Mouse (Mus musculus): ENCODE measurements around the gene Polr2l.

Gene Polr2l

DNA sequence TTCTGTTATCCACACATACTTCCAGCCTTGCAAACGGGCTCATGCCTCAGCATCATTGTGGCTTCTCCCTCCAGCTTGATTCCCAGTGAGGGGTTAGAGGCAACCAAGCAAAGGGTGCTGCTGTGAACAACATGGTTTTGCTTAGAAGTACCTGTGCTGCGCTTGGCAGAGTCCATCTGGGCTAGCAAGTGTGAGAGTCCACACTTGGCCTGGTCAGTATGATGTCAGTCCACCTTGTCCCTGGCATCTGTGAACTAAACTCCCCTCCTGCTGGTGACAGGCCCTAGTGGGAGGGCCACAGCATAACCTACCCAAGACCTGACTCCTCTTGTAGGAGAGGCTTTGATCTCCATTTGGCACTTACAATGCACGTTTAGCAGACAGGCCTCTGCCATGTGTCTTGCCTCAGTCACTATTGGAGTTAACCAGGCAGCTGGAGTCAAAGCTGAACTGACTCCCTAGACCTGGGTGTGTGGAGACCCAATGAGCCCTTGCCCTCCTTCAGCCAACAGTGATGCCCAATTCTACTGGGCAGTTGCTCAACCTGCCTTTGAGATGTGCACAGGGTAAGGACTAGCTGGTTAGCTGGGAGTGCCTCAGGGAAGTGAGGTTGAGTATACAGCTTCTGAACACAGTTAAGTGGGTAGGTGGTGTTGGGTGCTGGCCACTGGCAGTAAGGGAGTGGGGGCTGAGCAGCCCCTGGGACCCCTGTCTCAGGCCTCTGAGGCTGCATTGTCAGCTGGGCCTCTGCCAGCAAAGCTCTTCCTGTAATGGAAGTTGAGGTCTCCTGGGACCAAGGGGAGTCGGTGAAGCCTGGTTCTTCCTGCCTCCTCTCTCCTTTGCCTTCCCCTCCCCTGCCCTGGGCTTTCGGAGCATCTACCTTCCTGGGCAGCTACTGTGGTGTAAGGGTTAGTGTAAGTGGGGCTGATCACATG lies 9.5 kb upstream of the Polr2l start:
- no peak for DNase-seq (ENCODE audit: low read depth, low spot score)

DNA sequence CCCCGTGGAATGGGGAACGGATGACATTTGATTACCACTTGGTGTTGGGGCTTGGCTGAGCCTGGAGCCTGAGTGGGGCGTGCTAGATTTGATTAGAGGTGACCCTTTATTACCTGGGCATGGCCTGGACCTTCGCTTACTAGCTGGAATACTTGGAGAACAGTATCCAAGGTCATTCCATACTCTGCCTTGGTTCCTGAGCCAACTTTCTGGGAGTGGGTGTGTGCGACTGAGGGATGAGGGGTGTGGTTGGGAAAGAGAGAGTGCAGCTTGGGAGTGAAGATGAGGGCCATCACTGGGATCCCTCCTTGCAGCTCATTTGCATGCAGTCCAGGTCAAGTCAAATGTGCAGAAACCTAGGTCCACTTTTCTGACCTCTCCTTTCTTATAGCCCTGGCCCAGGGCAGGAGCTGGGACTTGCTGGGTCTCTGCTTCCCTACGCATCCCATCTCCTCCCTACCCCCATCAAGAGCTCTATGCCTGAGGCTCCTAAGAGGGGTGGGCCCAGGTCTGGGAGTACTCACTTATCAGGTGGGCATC lies 8.3 kb upstream of the Polr2l start:
- DNase-seq (ENCODE audit: low read depth, low spot score): no peak

DNA sequence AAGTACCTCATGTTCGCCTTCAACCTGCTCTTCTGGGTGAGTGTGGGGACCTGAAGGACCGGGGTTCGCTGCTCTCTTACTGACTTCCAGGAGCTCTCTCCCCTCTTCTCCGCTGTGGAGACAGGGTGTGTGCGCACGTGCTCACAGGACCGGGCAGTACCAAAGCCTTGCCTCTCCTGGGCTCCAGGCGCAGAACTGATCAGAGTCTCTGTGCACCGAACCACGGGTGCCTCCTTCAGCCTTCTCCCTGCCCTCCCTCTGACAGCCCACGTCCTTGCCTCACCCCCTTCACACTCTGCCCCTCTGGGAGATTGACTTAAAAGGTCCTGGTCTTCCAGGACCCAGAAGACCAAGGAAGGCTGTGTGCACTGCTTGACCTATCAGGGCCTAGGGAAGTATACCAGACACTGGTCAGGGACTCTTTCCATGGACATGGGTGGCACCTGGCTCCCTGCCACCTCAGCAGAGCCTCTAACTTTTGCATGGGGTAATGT lies 7.6 kb upstream of the Polr2l start:
- DNase-seq (ENCODE audit: low read depth, low spot score): no peak

DNA sequence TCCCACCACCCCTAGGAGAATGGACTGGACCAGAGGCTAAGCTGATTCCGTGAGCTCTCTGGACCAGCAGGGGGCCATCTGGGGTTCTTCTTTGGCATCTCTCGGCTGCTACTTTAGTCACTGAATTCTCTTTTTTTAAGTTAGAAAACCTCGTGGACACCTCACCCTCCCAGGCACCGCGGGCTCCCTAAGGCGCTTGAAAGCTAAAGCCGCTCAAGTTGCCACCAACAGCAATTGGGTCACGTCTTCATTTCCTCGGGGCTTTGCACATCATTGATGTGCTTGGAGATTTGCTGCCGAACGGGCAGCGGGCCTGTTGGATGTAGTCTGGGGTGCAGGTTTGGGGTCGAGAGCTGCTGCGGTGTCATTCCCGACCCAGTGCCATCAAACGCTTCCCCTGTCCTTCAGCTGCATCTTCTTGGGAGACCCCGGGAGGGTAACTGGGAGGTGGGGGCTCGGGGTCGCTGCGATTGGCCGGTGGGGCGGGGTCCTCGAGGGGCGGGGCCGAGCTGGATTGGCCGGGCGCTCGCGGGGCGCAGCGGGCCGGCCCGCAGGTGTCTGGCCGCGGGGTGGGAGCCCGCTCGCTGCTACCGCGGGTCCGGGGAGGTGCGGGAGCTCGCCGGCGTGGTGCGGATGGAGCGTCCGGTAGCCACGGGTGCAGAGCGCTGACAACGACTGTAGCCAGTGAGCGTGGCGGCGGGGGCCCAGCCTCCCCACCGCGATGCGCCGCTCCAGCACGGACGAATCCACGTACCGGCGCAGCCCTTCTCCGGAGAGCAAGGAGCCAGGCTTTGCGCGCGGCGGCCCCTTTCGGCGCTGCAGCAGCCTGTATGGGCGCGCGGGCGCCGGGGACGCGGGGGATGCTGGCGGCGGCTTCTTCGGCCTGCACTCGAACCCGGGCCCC lies 6.8 kb upstream of the Polr2l start:
- peak; percentile 60 for DNase-seq (ENCODE audit: low read depth, low spot score)

DNA sequence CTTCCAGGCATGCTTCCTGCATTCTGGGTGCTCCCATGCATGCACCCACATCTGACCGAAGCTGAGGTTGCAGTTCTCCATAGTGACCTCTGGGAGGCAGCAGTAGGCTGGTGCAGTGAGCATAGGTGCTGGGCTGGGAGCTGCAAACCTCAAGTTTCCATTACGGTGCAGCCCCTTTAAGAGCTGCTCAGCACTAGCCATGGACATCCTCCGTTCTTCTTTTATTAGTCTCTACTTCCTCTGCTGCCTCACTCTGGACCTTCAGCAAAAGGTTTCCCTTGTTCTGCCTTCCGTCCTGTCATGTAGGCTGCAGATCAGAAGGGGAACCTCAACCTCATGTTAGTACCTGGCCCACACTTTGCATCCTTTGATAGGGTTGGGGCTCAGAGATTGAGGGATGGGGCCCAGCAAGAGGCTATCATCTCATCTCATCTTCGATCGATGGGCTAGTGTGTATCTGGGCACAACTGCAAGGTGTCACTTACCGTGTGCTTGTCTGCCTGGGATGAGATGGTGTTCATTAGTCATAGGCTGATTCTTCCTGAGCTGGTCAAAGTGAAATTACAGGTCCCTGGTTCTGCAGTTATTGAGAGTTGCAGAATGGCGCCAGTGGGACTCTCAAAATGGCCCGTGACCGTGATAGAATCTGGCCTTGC lies 6.0 kb upstream of the Polr2l start:
- peak; percentile 72 for DNase-seq (ENCODE audit: low read depth, low spot score)

DNA sequence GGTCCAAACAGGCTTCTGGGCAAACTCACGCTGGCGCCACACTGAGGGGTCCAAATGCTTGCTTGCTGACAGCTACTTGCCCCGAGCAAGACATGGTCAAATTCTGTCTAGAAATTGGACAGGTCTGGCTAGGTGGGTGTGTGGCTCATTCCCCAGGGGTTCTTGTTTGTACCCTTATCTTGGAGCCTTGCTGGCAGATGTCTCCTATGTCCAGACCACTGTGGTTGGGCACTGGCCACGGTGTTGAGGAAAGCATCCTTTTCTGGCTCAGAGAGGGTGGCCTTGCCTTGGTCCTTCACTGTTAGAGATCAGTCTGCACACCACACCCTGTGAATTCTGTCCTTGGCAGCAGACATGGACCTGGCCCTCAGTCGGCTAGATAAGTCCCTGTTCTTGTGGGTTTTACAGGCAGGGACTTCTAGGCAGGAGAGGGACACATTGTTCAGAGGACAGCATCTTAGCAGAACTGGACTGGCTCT lies 3.4 kb upstream of the Polr2l start:
- DNase-seq (ENCODE audit: low read depth, low spot score): no peak

DNA sequence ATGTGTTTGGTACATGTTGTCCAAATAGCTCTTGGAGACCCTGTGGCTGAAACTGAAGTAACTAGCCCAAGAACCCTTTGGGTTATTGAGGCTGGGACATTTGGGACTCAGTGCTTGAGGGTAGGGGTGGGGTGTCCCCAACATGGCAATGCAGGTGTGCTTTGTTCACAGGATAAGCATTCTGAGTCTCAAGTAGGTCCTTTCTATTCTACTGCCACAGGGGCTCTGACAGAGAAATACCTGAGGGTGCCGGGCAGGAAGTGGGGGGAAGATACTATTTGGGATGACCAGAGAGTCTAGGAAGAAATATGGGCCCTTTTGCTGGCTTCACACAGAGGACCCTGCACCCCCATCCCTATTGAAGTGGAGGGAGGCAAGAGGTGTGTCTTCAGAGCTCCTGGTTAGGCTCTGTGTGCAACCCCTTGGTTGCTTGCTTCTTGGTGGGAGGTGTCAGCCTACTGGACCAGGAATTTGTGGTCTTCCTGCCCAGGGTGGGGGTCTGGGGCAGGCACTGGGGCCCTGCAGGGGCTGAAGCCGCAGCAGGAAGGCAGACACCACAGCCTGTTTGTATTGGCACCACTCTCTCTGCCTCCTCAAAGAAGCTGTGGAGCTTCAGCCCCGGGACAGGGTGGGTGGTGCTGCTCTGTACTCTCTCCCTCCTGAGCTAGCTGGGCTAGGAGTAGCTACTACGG lies 2.8 kb upstream of the Polr2l start:
- DNase-seq (ENCODE audit: low read depth, low spot score): no peak

DNA sequence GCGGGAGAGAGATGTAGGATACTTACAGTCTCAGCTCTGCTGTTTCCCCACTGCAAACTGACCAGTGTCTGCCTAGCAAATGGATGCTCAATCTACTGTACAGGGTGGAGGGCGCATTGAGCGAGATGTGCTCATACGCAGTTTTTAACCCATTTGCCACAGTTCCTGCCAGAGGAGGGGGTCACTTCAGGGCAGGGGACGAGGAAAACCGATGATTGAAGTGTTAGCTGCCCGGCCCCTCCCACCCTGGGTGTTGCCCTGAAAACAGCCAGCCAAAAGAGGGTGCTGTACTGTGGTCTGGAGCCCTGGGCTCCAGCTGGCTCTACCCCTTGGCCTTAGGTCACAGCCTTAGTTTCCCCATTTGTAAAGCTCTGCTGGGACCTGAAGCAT lies 2.0 kb upstream of the Polr2l start:
- no peak for DNase-seq (ENCODE audit: low read depth, low spot score)

DNA sequence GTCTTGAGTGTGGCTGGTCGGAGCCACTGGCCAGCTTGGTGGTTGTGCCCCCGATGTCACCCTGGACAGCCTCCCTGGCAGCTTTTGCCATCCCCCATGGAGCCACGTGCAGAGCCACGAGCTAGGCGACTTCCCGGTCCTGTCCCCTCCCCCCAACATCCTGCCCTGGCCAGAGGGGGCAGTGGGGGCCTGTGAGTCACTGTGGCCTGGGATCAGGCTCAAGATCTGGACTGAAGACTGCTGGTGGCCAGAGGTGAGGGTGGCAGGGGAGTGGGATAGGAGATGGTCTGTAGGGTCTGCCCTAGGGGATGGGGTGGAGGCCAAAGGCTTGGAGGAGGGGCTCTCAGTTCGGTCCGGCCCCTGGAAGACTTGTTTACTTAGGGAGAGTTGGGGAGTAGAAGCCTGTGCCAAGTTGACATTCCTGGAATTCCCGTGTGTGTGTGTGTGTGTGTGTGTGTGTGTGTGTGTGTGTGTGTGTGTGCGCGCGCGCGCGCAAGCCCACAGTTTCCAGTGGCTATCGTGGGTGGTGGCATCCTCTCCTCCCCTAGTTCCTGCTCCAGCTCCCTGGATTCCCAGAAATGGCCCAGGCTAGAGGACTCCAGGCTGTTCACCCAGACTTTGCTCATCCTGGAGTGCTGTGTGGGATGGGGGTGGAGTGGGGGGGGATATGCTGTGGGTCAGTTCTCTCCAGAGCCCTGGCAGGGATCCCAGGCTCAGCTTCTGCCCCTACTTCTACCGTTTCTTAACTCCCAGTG lies 1.5 kb upstream of the Polr2l start:
- no peak for DNase-seq (ENCODE audit: low read depth, low spot score)

DNA sequence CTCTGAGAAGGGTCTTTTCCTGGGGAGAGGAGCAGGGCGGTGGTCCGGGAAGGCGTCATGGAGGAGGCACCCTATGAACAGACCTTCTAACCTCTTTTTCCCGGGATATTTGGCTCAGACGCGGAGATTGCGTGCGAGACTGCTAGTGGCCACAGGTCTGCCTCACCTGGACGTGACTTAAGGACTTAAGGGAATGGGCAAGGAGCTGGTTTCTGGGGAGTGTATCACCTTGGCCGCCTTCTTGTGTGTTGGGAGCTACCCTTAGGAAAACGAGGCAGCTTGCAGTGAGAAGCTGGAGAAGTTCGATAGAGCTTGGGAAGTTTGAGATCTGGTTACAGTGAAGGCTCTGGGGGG lies 850 bp upstream of the Polr2l start:
- no peak for DNase-seq (ENCODE audit: low read depth, low spot score)

DNA sequence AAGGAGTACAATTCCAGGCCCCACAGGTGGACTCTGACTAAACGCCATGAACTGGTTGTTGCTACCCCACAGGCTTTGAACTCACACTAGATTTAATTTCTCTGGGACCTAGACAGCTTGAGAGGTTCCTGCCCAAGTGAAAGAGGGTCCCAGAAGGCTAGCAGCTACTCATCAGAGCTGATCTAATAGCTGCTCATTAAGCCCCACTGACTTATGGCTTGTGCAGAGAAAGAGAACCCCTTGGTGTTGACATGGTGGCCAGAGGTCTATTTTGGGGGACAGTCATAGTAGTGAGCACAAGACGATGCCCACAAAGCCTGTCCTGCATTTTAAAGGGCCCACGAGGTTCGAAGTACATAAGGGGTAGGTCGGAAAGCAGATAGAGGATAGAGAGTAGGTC lies 772 bp downstream of the Polr2l start:
- no peak for DNase-seq (ENCODE audit: low read depth, low spot score)

DNA sequence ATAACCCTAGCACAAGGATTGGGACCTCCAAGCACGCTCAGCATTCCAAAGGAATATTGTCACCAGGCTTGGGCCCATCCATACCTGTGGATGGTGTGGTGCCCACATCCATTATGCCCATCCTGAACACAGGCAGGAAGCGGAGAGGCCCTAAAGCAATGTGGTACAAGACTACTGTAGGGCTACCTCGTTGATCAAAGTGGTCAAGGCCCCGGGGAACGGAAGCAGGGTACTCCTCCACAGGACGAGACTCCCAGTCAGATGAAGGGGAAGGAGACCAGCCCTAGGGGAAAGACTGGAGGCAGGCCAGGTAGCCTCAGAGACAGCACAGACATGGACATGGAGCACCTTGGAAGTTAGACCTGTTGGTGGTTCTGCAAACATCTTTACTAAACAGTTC lies 2.2 kb downstream of the Polr2l start:
- no peak for DNase-seq (ENCODE audit: low read depth, low spot score)

DNA sequence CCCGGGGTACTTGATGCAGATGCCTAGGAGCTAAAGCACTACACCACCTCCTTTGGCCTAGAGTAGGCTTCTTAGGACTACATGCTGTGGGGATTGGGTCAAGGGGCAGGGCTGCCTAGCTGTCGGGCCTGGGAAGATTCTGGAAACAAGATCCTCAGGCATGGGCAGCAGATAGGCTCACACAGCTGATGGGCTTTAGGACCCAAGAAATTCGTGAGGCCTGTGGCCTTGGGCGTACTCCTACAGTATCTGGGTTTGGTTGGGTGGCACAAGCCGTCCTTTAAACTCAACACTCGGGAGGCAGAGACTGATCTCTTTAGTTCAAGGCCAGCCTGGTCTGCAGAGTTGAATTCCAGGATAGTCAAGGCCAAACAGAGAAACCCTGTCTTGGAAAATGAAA lies 2.7 kb downstream of the Polr2l start:
- no peak for DNase-seq (ENCODE audit: low read depth, low spot score)

DNA sequence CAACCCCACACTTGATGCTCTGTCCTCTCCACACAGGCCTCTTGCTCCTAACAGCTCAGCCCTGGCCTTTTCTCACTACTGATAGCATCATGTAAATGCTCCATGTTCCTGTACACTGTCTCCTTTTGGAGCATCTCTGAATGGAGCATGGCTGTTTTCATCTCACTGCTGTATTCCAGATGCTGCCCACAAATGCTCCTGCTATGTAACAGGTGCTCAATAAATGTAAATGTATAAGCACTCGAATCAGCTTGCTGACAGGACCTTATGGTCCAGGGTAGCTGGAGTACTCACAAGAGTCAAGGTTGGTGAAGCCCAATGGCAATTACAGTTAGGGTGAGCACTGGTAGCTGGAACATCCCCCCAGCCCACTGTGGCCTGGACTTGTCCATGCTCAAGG lies 3.7 kb downstream of the Polr2l start:
- DNase-seq (ENCODE audit: low read depth, low spot score): no peak

DNA sequence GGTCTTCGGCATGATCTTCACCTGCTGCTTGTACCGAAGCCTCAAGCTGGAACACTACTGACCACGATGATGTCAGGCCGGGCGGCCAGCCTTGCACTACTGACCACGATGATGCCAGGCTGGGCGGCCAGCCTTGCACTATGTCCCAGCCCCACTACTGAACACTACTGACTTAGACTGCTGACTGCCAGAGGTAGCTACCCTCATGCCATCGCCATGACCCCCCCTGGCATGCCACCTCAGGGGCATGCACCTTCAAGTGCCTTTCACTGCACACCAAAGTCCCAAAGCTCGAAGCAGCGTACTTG lies 4.3 kb downstream of the Polr2l start:
- DNase-seq (ENCODE audit: low read depth, low spot score): no peak

DNA sequence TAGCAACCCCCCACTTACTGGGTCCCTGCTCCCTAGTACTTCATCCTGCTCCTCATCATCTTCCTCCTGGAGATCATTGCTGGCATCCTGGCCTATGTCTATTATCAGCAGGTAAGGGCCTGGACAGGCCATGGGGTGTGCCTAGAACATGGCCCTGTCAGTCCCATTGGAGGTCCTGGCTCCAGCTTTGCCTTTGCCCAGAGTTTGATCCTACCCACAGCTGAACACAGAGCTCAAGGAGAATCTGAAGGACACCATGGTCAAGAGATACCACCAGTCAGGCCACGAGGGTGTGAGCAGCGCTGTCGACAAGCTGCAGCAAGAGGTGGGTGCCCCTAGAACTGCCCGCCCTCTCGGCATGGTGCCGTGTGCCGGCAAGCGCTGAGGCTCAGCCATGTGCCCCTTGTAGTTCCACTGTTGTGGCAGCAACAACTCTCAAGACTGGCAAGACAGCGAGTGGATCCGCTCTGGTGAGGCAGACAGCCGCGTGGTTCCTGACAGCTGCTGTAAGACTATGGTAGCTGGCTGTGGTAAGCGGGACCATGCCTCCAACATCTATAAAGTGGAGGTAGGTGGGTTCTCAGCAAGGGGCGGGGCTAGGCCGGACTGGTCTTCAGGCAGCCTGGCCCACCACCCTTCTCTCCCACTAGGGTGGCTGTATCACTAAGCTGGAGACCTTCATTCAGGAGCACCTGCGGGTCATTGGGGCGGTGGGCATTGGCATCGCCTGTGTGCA lies 4.9 kb downstream of the Polr2l start:
- DNase-seq (ENCODE audit: low read depth, low spot score): no peak

DNA sequence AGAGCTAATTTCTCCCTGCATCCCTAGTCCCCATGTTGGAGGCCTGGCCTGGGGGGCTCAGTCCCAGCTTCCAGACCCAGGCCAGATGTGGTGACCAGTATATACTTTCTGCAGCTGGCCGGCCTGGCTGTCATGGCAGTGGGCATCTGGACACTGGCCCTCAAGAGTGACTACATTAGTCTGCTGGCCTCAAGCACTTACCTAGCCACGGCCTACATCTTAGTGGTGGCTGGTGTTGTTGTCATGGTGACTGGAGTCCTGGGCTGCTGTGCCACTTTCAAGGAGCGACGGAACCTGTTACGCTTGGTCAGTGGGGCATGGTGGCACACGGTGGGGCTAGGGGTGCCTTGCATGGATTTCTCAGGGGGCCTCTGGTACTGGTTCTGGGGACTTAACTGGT lies 5.6 kb downstream of the Polr2l start:
- no peak for DNase-seq (ENCODE audit: low read depth, low spot score)

DNA sequence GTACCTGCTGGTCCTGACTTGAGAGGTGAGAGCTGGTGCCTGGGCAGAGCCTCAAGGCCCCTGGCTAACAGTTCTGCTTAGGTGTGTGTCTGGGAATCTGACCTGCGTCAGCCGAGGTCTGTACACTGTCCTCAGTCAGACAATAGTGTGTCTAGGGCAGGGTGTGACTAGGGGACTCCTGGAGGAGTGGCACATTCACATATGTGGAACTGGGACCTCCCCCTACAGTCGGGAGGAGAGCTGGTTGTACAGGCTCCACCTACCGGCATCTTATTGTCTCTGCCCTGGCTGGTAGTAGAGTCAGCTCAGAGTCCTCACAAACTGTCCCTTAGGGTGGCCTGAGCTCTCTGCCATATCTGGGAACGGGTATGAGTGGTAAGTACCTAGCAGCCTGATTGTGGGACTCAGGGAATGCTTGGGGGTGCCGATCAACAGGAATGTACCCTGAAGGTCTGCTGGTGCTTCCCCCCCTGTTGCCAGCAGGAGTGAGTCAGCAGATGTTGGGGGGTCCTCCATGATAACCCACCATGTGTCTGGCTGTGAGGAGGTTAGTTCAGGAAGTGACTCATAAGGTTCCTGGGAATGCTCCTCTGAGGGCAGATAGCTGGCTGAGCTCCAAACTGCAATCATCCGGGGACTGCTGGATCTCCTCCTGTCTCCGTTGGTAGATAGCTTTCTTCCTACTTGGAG lies 6.3 kb downstream of the Polr2l start:
- no peak for DNase-seq (ENCODE audit: low read depth, low spot score)

DNA sequence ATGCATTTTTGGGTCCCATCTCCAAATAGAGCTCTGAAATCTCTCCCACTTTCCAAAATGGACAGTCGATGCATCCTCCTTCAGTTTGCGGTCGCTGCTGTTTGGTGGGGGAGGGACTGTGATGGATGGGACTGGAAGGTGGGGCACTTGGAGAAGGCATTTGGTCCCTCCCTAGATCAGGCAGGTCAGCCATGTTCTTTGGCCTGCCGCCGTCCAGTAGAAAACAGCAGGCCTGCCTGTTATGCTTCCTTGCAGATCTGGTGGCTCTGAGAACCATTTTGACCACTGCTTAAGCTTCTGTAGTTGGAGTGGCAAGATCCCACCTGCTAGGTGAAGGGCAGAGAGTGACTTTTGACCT lies 6.8 kb downstream of the Polr2l start:
- DNase-seq (ENCODE audit: low read depth, low spot score): no peak

Measured in retina, postnatal 7 days (tissue).